Mouse (Mus musculus) heart, embryonic 13.5 days (tissue): ENCODE results near the gene Usp15. TPM values are rescaled to one million over a fixed set of nuclear protein-coding genes. Genes with fewer than 3 reads are reported as not detected.

Source experiments
- ATAC-seq: fragments of 200-750 bp; cut with Nextera tagmentation; 2 replicates; pipeline ENCODE4 v1.8.0; 2017; ENCODE audit warnings: moderate TSS enrichment; ENCODE audit not compliant: insufficient number of reproducible peaks, low FRiP score, low TSS enrichment; ENCODE audit errors: extremely low read depth
- H3K27ac ChIP-seq: fragments of 300-500 bp; sonication (generic); replicated peaks from 2 replicates; pipeline ENCODE4 v1.5.1; 2015; ENCODE audit warnings: moderate library complexity, mild to moderate bottlenecking, inconsistent platforms
- H3K27me3 ChIP-seq: fragments of 300-500 bp; sonication (generic); replicated peaks from 2 replicates; pipeline ENCODE4 v1.6.1; 2015; ENCODE audit warnings: mild to moderate bottlenecking, inconsistent platforms
- H3K36me3 ChIP-seq: fragments of 300-500 bp; sonication (generic); 2 replicates; pipeline ENCODE4 v1.6.1; 2015; ENCODE audit warnings: mild to moderate bottlenecking, inconsistent platforms
- H3K4me1 ChIP-seq: fragments of 300-500 bp; sonication (generic); 2 replicates; pipeline ENCODE4 v1.6.1; 2015; ENCODE audit warnings: inconsistent platforms
- H3K4me2 ChIP-seq: fragments of 300-500 bp; sonication (generic); 2 replicates; pipeline ENCODE4 v1.6.1; 2015; ENCODE audit warnings: inconsistent platforms, mild to moderate bottlenecking, moderate library complexity
- H3K4me3 ChIP-seq: fragments of 300-500 bp; sonication (generic); 2 replicates; pipeline ENCODE4 v1.5.1; 2015; ENCODE audit warnings: moderate library complexity, mild to moderate bottlenecking, inconsistent platforms
- H3K9ac ChIP-seq: fragments of 300-500 bp; sonication (generic); 2 replicates; pipeline ENCODE4 v1.6.1; 2015; ENCODE audit warnings: inconsistent platforms, mild to moderate bottlenecking, moderate library complexity
- H3K9me3 ChIP-seq: fragments of 300-500 bp; sonication (generic); 2 replicates; pipeline ENCODE4 v1.6.1; 2016; ENCODE audit warnings: inconsistent platforms
- WGBS: fragments of 180-500 bp; shearing (Covaris S2); methylation state at CpG from one replicate; pipeline ENCODE4 v1.1.7; 2015; ENCODE audit warnings: mixed read lengths; 5-methylcytosine and 5-hydroxymethylcytosine counted together
- polyA plus RNA-seq: library from polyadenylated mRNA; unstranded; fragments of >200 nt; fragmentation: Nextera tagmentation; extraction: Ambion mirVana; gene quantifications from 2 replicates; pipeline ENCODE4 v1.2.1, GENCODE M21; 2015

Gene Usp15
- polyA plus RNA-seq, 1 experiment from 2014 or later = 54.7 TPM

- Histone ChIP-seq H3K27me3 (no peaks in the 10 kb centered on the region), H3K4me1 (peaks cover 14% of the 10 kb centered on the region)
- 90% methylated on average over 5 of the region's 5 CpGs for WGBS
Measured at GRCm38 (mm10) chr10:123142395-123143050, 54.3 kb downstream of the Usp15 start.

GRCm38 (mm10) chr10:123135818-123136217 is 61.0 kb downstream of the Usp15 start:
- peaks cover 6% of the 10 kb centered on the region for H3K4me1 ChIP-seq
- no peak overlapping the region for H3K4me2 ChIP-seq
- ATAC-seq = no peak
- no peak overlapping the region for H3K9ac ChIP-seq
- H3K27me3 ChIP-seq = no peaks in the 10 kb centered on the region
- H3K9me3 ChIP-seq = no peaks in the 10 kb centered on the region
- H3K36me3 ChIP-seq = peaks cover 48% of the 10 kb centered on the region
- WGBS = 73% methylated on average over 10 of the region's 10 CpGs
- H3K4me3 ChIP-seq = no peak overlapping the region
- no peak overlapping the region for H3K27ac ChIP-seq

More at GRCm38 (mm10) chr10:123142395-123143050, 54.3 kb downstream of the Usp15 start:
- Histone ChIP-seq H3K4me3 (no peak overlapping the region), H3K9me3 (no peaks in the 10 kb centered on the region), H3K27ac (no peak overlapping the region), H3K36me3 (peaks cover 61% of the 10 kb centered on the region), H3K4me2 (no peak overlapping the region), H3K9ac (no peak overlapping the region)
- no peak for ATAC-seq

GRCm38 (mm10) chr10:123131487-123131886 is 65.3 kb downstream of the Usp15 start:
- Histone ChIP-seq H3K9me3 (no peaks in the 10 kb centered on the region), H3K36me3 (peaks cover 66% of the 10 kb centered on the region), H3K4me3 (no peak overlapping the region), H3K9ac (no peak overlapping the region), H3K4me2 (no peak overlapping the region), H3K27ac (no peak overlapping the region), H3K4me1 (peaks cover 4% of the 10 kb centered on the region; the same call in 1 of the 2 replicates), H3K27me3 (no peaks in the 10 kb centered on the region)
- no peak for ATAC-seq
- 92% methylated on average over 10 of the region's 10 CpGs for WGBS

- 0 out of 2 replicates have a peak, but pooled peaks cover 3% of the 10 kb centered on the region for H3K4me1 ChIP-seq
- no peak overlapping the region for H3K4me2 ChIP-seq
- H3K27ac ChIP-seq = no peak overlapping the region
- peaks cover 94% of the 10 kb centered on the region for H3K36me3 ChIP-seq
- H3K9me3 ChIP-seq = no peaks in the 10 kb centered on the region
- no peak overlapping the region for H3K4me3 ChIP-seq
- WGBS = 94% methylated on average over 14 of the region's 14 CpGs
- no peak for ATAC-seq
- H3K9ac ChIP-seq = no peak overlapping the region
- H3K27me3 ChIP-seq = no peaks in the 10 kb centered on the region
Measured at GRCm38 (mm10) chr10:123120666-123121392, 76.0 kb downstream of the Usp15 start.

- H3K27ac ChIP-seq = no peak overlapping the region
- no peak overlapping the region for H3K4me3 ChIP-seq
- no peak overlapping the region for H3K4me2 ChIP-seq
- WGBS = 82% methylated on average over 14 of the region's 14 CpGs
- no peaks in the 10 kb centered on the region for H3K4me1 ChIP-seq
- no peak for ATAC-seq
- H3K27me3 ChIP-seq = no peaks in the 10 kb centered on the region
- no peak overlapping the region for H3K9ac ChIP-seq
- peaks cover 90% of the 10 kb centered on the region for H3K36me3 ChIP-seq
- H3K9me3 ChIP-seq = no peaks in the 10 kb centered on the region
Measured at GRCm38 (mm10) chr10:123116861-123117260, 79.9 kb downstream of the Usp15 start.

- ATAC-seq = no peak
- Histone ChIP-seq H3K9ac (no peak overlapping the region), H3K27me3 (no peaks in the 10 kb centered on the region), H3K4me1 (0 out of 2 replicates have a peak, but pooled peaks cover 3% of the 10 kb centered on the region), H3K36me3 (peaks cover 78% of the 10 kb centered on the region), H3K4me3 (no peak overlapping the region), H3K4me2 (no peak overlapping the region), H3K9me3 (no peaks in the 10 kb centered on the region), H3K27ac (no peak overlapping the region)
- 92% methylated on average over 8 of the region's 8 CpGs for WGBS
Measured at GRCm38 (mm10) chr10:123113466-123113865, 83.3 kb downstream of the Usp15 start.

- WGBS = 88% methylated on average over 9 of the region's 9 CpGs
- Histone ChIP-seq H3K9me3 (no peaks in the 10 kb centered on the region), H3K4me1 (0 out of 2 replicates have a peak, but pooled peaks cover 3% of the 10 kb centered on the region), H3K4me2 (no peak overlapping the region), H3K36me3 (peaks cover 73% of the 10 kb centered on the region), H3K27ac (no peak overlapping the region), H3K27me3 (no peaks in the 10 kb centered on the region), H3K9ac (no peak overlapping the region), H3K4me3 (no peak overlapping the region)
- no peak for ATAC-seq
Measured at GRCm38 (mm10) chr10:123112787-123113168, 84.0 kb downstream of the Usp15 start.

- no peaks in the 10 kb centered on the region for H3K27me3 ChIP-seq
Measured at GRCm38 (mm10) chr10:123112056-123112786, 84.6 kb downstream of the Usp15 start.

GRCm38 (mm10) chr10:123110548-123110947 is 86.2 kb downstream of the Usp15 start:
- Histone ChIP-seq H3K4me1 (0 out of 2 replicates have a peak, but pooled peaks cover 3% of the 10 kb centered on the region), H3K9me3 (no peaks in the 10 kb centered on the region), H3K27me3 (no peaks in the 10 kb centered on the region), H3K4me3 (no peak overlapping the region), H3K4me2 (no peak overlapping the region), H3K27ac (no peak overlapping the region), H3K9ac (no peak overlapping the region), H3K36me3 (peaks cover 54% of the 10 kb centered on the region)
- 67% methylated on average over 11 of the region's 11 CpGs for WGBS
- no peak for ATAC-seq

More at GRCm38 (mm10) chr10:123112056-123112786, 84.6 kb downstream of the Usp15 start:
- ATAC-seq = no peak
- Histone ChIP-seq H3K9me3 (no peaks in the 10 kb centered on the region), H3K4me3 (no peak overlapping the region), H3K4me2 (no peak overlapping the region), H3K4me1 (0 out of 2 replicates have a peak, but pooled peaks cover 3% of the 10 kb centered on the region), H3K36me3 (peaks cover 71% of the 10 kb centered on the region), H3K27ac (no peak overlapping the region), H3K9ac (no peak overlapping the region)
- 87% methylated on average over 11 of the region's 11 CpGs for WGBS

GRCm38 (mm10) chr10:123108527-123108926 is 88.3 kb downstream of the Usp15 start:
- Histone ChIP-seq H3K4me2 (no peak overlapping the region), H3K36me3 (peaks cover 38% of the 10 kb centered on the region), H3K9ac (no peak overlapping the region), H3K4me3 (no peak overlapping the region), H3K27me3 (no peaks in the 10 kb centered on the region), H3K9me3 (no peaks in the 10 kb centered on the region), H3K4me1 (0 out of 2 replicates have a peak, but pooled peaks cover 3% of the 10 kb centered on the region), H3K27ac (no peak overlapping the region)
- 80% methylated on average over 1 of the region's 1 CpGs for WGBS
- ATAC-seq = no peak

- Histone ChIP-seq H3K27me3 (no peaks in the 10 kb centered on the region), H3K36me3 (peaks cover 34% of the 10 kb centered on the region), H3K4me2 (no peak overlapping the region), H3K9ac (no peak overlapping the region), H3K27ac (no peak overlapping the region), H3K4me3 (no peak overlapping the region), H3K9me3 (no peaks in the 10 kb centered on the region), H3K4me1 (0 out of 2 replicates have a peak, but pooled peaks cover 3% of the 10 kb centered on the region)
- no peak for ATAC-seq
- WGBS = 94% methylated on average over 5 of the region's 5 CpGs
Measured at GRCm38 (mm10) chr10:123108121-123108520, 88.7 kb downstream of the Usp15 start.
